Mouse (Mus musculus) testis, adult 2 months (tissue): ENCODE measurements around the gene Gsdma3. TPM values are rescaled to one million over a fixed set of nuclear protein-coding genes. Genes with fewer than 3 reads are reported as not detected.

Experiments used
- H3K27ac ChIP-seq: fragments of 200-500 bp; 2 replicates; pipeline ENCODE4 v1.5.1; 2012; ENCODE audit warnings: low read depth, low read length; ENCODE audit not compliant: control insufficient read depth, insufficient read depth
- H3K27me3 ChIP-seq: fragments of 200-500 bp; 2 replicates; pipeline ENCODE4 v1.6.1; 2012; ENCODE audit warnings: mild to moderate bottlenecking, low read length, moderate library complexity; ENCODE audit not compliant: control insufficient read depth, insufficient read depth
- H3K36me3 ChIP-seq: fragments of 200-500 bp; 2 replicates; pipeline ENCODE4 v1.6.1; 2012; ENCODE audit warnings: mild to moderate bottlenecking, low read length; ENCODE audit not compliant: control insufficient read depth, insufficient read depth
- H3K4me1 ChIP-seq: fragments of 200-500 bp; 2 replicates; pipeline ENCODE4 v1.6.1; 2012; ENCODE audit warnings: low read length; ENCODE audit not compliant: control insufficient read depth, insufficient read depth
- H3K4me3 ChIP-seq: fragments of 200-500 bp; 2 replicates; pipeline ENCODE4 v1.5.1; 2012; ENCODE audit warnings: low read depth, mild to moderate bottlenecking, low read length, moderate library complexity, mixed read lengths; ENCODE audit not compliant: control insufficient read depth
- CTCF ChIP-seq: fragments of 200-500 bp; IDR thresholded peaks from 2 replicates; pipeline ENCODE4 v1.5.1; 2012; ENCODE audit warnings: low read depth, mild to moderate bottlenecking, inconsistent platforms, low read length, moderate library complexity; ENCODE audit not compliant: control insufficient read depth, insufficient read depth, insufficient replicate concordance
- POLR2A ChIP-seq: fragments of 200-500 bp; IDR thresholded peaks from 2 replicates; pipeline ENCODE4 v1.6.1; 2012; ENCODE audit warnings: low read depth, mild to moderate bottlenecking, inconsistent platforms, low read length, moderate library complexity; ENCODE audit not compliant: control insufficient read depth
- polyA plus RNA-seq: library from polyadenylated mRNA; depleted of rRNA; stranded (reverse); fragments of >200 nt; gene quantifications from 2 replicates; pipeline ENCODE4 v1.2.3, GENCODE M21; 2012; rRNA removed

Gsdma3 gene
- 0.20 TPM in 2 replicates for polyA plus RNA-seq

DNA sequence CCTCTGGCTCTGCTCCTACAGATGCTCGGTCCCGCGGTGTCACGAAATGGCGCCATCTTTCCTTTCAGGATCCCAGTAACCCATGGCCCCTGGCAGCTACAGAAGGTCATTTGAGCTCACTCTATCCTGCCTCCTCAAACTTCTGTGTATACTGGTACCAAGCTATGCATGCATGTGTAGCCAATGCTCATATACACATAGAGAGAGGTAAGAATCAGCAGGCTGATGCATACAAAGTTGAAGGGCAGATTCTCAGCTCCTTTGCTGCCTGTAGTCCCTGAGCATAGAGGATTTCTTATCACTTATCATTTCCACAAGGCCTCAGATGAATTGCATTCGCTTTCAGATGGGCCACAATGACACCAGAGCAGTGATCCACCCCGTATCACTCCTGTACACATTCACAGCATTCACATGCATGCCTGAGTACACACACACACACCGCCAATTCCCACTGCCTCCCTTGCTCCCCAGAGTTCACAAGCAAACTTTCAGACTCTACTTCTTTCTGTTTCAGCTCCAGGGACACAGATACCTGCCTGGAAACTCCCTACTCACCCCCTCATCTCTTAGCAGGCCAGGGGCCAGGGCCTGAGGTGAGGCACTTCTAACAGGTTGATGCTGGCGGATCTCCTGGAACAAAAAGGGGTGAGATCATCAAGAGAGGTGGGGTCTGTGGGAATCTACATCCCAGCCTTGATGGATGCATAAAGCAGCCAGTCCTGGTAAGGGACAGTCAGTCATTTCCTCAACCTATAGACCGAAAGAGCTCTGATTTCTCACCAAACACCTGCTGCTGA is at the start of gene Gsdma3, which contains the start of gene Gm12355:
TSS of gene Gsdma3 (plus strand) at position 750 of the 800 bp plus-strand sequence.
TSS of gene Gm12355 (minus strand) at position 51 of the 800 bp plus-strand sequence.
- TF ChIP-seq POLR2A (no peak), CTCF (no peak)
- Histone ChIP-seq H3K4me1 (no peaks in the 10 kb centered on the region), H3K27me3 (no peaks in the 10 kb centered on the region), H3K4me3 (no peak within 1 kb of the TSS), H3K27ac (no peak within 1 kb of the TSS), H3K36me3 (no peaks in the 10 kb centered on the region)

DNA sequence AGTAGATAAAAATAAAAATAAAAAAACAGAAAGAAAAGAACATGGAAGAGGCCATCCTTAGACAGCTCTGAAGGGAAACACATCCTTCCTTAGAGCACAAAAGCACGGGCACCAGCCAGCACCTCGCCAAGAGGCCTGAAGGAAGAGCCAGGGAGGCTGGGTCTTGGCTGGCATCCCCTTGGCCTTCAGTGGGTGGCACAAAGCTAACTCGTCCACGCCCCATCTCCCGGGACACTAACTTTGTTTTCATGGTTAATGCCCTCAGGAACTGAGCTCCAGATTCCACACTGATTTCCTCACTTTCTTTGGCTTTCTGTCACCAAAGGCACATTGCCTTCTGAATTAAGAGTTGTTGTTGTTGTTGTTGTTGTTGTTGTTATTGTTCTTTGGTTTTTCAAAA is 48.4 kb upstream of the Gsdma3 start:
- H3K36me3 ChIP-seq = no peaks in the 10 kb centered on the region
- no peak overlapping the region for H3K27ac ChIP-seq
- no peaks in the 10 kb centered on the region for H3K27me3 ChIP-seq
- H3K4me3 ChIP-seq = no peak overlapping the region
- TF ChIP-seq POLR2A (no peak), CTCF (no peak)
- H3K4me1 ChIP-seq = no peaks in the 10 kb centered on the region; the same call in 1 of the 2 replicates

DNA sequence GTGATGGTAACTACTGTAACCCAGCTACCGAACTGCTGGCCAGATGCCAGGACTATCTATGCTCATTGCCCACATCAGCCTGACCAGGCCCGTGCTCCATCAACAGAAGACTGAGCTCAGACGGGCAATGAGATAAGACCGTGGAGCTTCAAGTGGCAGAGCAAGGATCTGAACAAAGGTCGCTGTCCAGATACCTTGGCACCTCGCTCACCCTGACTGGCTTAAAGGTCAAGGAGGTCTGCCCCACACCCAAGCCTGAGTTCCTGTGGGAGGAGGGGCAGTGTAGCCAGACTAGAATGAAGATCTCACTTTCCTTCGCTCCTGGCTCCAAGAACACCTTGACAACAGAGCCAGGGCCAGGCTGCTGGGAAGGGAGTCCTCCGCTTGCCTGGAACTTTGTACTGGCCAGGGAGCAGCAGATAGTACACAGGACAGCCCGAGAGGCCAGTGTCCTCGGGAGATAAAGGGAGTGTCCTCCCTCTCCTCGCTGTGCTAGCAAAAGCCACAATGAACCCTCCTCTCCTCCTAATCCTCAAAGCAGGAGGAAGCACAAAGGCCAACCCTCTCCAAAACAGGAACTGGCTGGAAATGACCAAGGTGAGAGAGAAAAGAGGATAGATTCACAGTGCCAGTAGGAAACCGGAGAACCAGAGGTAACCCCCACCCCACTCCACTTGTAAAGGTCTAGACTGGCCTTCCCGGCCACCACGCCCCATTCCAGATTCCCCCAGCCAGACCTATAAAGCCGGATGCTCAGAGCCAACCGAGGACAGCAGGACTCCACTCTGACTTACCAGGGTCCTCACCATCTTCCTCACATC is 45.6 kb upstream of the Gsdma3 start:
- Histone ChIP-seq H3K36me3 (no peaks in the 10 kb centered on the region), H3K27ac (no peak overlapping the region), H3K4me3 (no peak overlapping the region), H3K27me3 (no peaks in the 10 kb centered on the region), H3K4me1 (no peaks in the 10 kb centered on the region; the same call in 1 of the 2 replicates)
- TF ChIP-seq POLR2A (no peak), CTCF (no peak)

DNA sequence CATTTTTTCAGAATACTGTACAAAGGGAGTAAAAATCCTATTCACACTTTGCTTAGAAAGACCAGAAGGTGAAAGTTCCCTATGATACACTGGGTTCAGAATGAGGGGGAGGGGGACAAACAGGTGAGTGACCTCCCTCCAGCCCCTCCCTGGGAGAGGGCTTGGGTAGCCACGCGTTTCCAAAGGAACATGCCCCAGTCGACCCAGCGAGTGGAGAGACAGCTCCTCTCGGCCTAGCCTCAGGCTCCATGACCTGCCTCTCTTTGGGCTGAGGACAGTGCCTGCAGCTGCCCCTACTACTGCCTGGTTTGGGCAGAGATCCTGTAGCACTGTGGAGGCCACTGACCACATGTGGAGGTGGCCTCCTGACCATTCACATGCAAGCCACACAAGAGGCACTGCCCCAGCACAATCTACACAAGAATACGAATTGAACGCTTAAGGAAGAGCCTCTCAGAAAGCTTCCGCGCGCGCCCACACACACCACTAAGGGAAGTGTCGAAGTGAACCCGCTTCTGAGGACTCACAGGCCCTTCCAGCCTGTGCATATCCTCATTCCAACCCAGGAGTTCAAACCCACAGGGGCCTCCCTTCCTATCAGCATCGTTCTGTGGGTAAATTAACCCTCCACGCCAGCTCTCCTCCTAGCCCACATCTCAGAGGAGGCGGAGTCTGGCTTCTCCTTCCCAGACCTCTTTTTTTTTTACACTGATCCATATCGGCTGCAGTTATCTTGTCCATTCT is 44.7 kb upstream of the Gsdma3 start:
- Histone ChIP-seq H3K27me3 (no peaks in the 10 kb centered on the region), H3K27ac (no peak overlapping the region), H3K36me3 (no peaks in the 10 kb centered on the region), H3K4me1 (no peaks in the 10 kb centered on the region; the same call in 1 of the 2 replicates), H3K4me3 (no peak overlapping the region)
- TF ChIP-seq CTCF = no peak
- no peak for TF ChIP-seq POLR2A

DNA sequence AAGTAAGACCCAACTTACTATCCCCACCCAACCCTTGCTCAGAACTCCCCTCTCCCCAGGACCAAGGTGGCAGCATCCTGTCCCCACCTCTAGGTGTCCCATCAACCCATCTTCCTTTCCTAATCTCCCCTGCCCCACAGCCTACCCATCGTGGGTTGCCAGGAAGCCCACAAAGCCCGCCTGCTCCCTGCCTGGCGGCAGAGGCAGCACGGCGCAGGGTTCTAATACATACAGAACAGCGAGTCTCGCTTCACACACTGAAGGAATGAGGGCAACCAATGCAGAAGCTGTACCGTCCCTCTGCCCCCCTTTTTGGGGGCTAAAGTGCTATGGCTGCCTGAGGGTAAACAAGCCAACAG is 44.2 kb upstream of the Gsdma3 start:
- Histone ChIP-seq H3K4me1 (no peaks in the 10 kb centered on the region; the same call in 1 of the 2 replicates), H3K27ac (no peak overlapping the region), H3K4me3 (no peak overlapping the region), H3K36me3 (no peaks in the 10 kb centered on the region), H3K27me3 (no peaks in the 10 kb centered on the region)
- no peak for TF ChIP-seq CTCF
- TF ChIP-seq POLR2A = no peak

DNA sequence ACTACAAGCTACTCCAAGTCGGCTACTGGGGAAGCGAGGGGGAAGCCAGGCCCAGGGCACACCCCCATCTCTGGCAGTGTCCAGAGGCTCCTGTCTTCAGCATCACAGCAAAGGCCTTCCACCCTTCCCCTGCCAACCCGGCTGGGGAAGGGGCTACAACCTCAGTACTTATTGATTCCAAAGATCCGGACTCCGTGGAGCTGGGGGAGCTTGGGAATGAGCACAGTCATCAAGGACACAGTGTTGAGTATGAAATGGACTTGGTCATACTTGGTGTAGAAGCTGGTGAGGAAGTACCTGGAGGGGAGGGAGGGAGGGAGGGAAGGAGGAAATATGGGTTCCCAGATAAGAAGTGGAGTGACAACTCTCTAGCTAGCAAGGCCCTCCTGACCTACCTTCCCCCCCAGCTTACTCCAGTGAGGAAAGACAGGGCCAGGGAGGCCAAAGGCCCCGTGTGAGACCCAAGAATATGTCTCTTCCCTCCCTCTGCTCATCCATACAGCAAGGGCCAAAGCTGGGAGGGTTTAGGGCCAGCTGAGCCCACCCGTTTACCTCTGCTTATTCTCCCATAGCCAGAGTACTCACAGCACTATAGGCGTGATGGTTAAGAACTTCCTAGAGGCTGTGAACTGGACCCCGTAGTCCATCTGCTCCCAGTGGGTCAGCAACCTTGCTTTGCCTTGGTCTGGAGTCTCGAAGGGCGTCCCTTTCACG is 43.5 kb upstream of the Gsdma3 start:
- Histone ChIP-seq H3K36me3 (no peaks in the 10 kb centered on the region), H3K4me3 (no peak overlapping the region), H3K4me1 (no peaks in the 10 kb centered on the region; the same call in none of the 2 replicates), H3K27ac (no peak overlapping the region), H3K27me3 (no peaks in the 10 kb centered on the region)
- TF ChIP-seq POLR2A = no peak
- TF ChIP-seq CTCF = no peak
